Mouse (Mus musculus) bone marrow, adult 2 months (tissue): Measurements from ENCODE around the gene Gpr6. TPM values are rescaled to one million over a fixed set of nuclear protein-coding genes. Genes with fewer than 3 reads are reported as not detected.

Experiments used
- H3K27ac ChIP-seq: fragments of 200-500 bp; 2 replicates; pipeline ENCODE4 v1.5.1; 2012; ENCODE audit warnings: low read depth, mild to moderate bottlenecking, control low read depth, inconsistent platforms, low read length; ENCODE audit not compliant: control insufficient read depth, poor library complexity, insufficient read depth
- H3K4me1 ChIP-seq: fragments of 200-500 bp; 2 replicates; pipeline ENCODE4 v1.6.1; 2011; ENCODE audit warnings: low read length; ENCODE audit not compliant: control insufficient read depth, insufficient read depth
- H3K4me3 ChIP-seq: fragments of 200-500 bp; replicated peaks from 2 replicates; pipeline ENCODE3; 2011; ENCODE audit warnings: mild to moderate bottlenecking, low read depth, low read length, control low read depth; ENCODE audit not compliant: control insufficient read depth
- CTCF ChIP-seq: fragments of 200-500 bp; IDR thresholded peaks from 2 replicates; pipeline ENCODE4 v1.5.1; 2011; ENCODE audit warnings: low read length, control low read depth; ENCODE audit not compliant: control insufficient read depth, insufficient read depth
- POLR2A ChIP-seq: fragments of 200-500 bp; IDR thresholded peaks from 2 replicates; pipeline ENCODE4 v1.6.1; 2011; ENCODE audit warnings: low read depth, mild to moderate bottlenecking, control low read depth, low read length, borderline replicate concordance; ENCODE audit not compliant: control insufficient read depth
- WGBS: fragments of 180-500 bp; shearing (Covaris S2); methylation state at CpG from one replicate; pipeline ENCODE4 v1.1.7; 2018; 5-methylcytosine and 5-hydroxymethylcytosine counted together
- polyA plus RNA-seq: library from polyadenylated mRNA; stranded (reverse); fragments of >200 nt; gene quantifications from 2 replicates; pipeline ENCODE4 v1.2.4, GENCODE M21; 2011; ENCODE audit warnings: low replicate concordance; ENCODE audit not compliant: missing spikeins, insufficient read depth, insufficient read length

Gene Gpr6
- polyA plus RNA-seq, 1 experiment = not detected

- TF ChIP-seq CTCF = no peak
- TF ChIP-seq POLR2A = no peak
- H3K4me1 ChIP-seq = no peaks in the 10 kb centered on the region
- H3K4me3 ChIP-seq = no peak overlapping the region
- 90% methylated on average over 4 of the region's 4 CpGs for WGBS
- H3K27ac ChIP-seq = no peak overlapping the region
Measured at GRCm38 (mm10) chr10:41022226-41022625, 49.9 kb downstream of the Gpr6 start.

Other genes with a start within 250 kb of the Gpr6 start
- 10.1 and 20.6 TPM in 2 replicates for gene Cdc40, start 189.0 kb downstream of the Gpr6 start, polyA plus RNA-seq
- 1.7 TPM in 1 of 2 replicates, not detected in the other for gene Wasf1, start 188.8 kb downstream of the Gpr6 start, polyA plus RNA-seq
- gene Fig4, start 231.0 kb upstream of the Gpr6 start, polyA plus RNA-seq = 3.0 and 6.4 TPM in 2 replicates
- gene Ak9, start 231.7 kb upstream of the Gpr6 start, polyA plus RNA-seq = 0.22 TPM in 1 of 2 replicates, not detected in the other